Mouse (Mus musculus) forebrain, embryonic 10.5 days (tissue): Measurements from ENCODE around the gene Mllt3. TPM values are rescaled to one million over a fixed set of nuclear protein-coding genes. Genes with fewer than 3 reads are reported as not detected.

Experiments
- DNase-seq: peaks from one replicate; pipeline ENCODE4 v3.0.0-alpha.2; 2017; ENCODE audit warnings: low spot score; ENCODE audit errors: extremely low spot score
- H3K27ac ChIP-seq: fragments of 300-500 bp; sonication (generic); 2 replicates; pipeline ENCODE4 v1.5.1; 2016; ENCODE audit warnings: mild to moderate bottlenecking
- H3K27me3 ChIP-seq: fragments of 300-500 bp; sonication (generic); 2 replicates; pipeline ENCODE4 v1.6.1; 2016; ENCODE audit warnings: mild to moderate bottlenecking; ENCODE audit not compliant: poor library complexity, severe bottlenecking
- H3K36me3 ChIP-seq: fragments of 300-500 bp; sonication (generic); replicated peaks from 2 replicates; pipeline ENCODE4 v1.6.1; 2016; ENCODE audit warnings: mild to moderate bottlenecking, moderate library complexity
- H3K4me1 ChIP-seq: fragments of 300-500 bp; sonication (generic); 2 replicates; pipeline ENCODE4 v1.6.1; 2016
- H3K4me3 ChIP-seq: fragments of 300-500 bp; sonication (generic); 2 replicates; pipeline ENCODE4 v1.5.1; 2016; ENCODE audit warnings: mild to moderate bottlenecking, moderate library complexity
- H3K9me3 ChIP-seq: fragments of 300-500 bp; sonication (generic); 2 replicates; pipeline ENCODE4 v1.6.1; 2016; ENCODE audit warnings: mild to moderate bottlenecking, moderate library complexity
- WGBS: fragments of 180-500 bp; shearing (Covaris S2); methylation state at CpG from one replicate; pipeline ENCODE4 v1.1.7; 2016; 5-methylcytosine and 5-hydroxymethylcytosine counted together
- polyA plus RNA-seq: library from polyadenylated mRNA; unstranded; fragments of >200 nt; fragmentation: Nextera tagmentation; extraction: Ambion mirVana; gene quantifications from 2 replicates; pipeline ENCODE4 v1.2.1, GENCODE M21; 2016

Mllt3 gene
- polyA plus RNA-seq, 1 experiment from 2014 or later = 55.6 TPM

DNA sequence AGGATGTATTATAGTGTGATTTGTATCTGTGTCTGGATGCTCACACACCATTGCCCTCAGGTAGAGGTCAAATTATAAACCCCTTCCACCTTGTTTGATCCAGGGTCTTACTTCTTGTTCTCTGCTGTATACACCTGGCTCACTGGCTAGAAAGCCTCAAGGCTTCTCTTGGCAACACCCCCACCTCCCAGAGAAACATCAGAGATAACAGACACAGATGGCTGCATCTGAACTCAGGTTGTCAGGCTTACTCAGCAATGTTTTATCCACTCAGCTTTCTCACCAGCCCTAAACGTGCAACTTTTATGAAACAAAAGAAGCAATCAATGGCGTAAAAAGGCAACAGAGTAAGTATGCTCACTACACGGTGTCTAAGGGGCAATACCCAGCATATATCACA is 75.3 kb downstream of the Mllt3 start:
- peaks cover 6% of the 10 kb centered on the region; the same call in 1 of the 2 replicates for H3K4me1 ChIP-seq
- WGBS = 89% methylated on average over 3 of the region's 3 CpGs
- no peak overlapping the region for H3K4me3 ChIP-seq
- H3K9me3 ChIP-seq = no peaks in the 10 kb centered on the region
- no peak for DNase-seq
- no peak overlapping the region for H3K27ac ChIP-seq
- H3K36me3 ChIP-seq = no peaks in the 10 kb centered on the region
- no peaks in the 10 kb centered on the region for H3K27me3 ChIP-seq

DNA sequence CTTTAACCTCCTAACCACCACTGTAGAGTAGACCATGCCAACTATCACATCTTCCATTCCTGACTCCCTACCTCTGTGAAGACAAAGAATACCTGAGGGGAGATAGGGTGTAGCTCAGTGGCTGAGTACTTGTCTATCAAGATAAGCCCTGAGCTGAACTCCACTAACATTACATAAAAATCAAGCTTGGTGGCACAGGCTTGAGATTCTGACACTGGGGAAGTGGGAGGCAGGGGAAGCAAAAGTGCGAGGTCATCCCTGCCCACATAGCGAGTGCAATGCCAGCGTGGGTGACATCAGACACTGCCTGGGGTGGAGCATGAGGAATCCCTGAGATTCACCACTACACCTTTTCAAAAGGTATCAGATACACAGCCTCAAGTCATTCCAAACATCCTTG is 76.0 kb downstream of the Mllt3 start:
- no peak for DNase-seq
- WGBS = 94% methylated on average over 3 of the region's 3 CpGs

DNA sequence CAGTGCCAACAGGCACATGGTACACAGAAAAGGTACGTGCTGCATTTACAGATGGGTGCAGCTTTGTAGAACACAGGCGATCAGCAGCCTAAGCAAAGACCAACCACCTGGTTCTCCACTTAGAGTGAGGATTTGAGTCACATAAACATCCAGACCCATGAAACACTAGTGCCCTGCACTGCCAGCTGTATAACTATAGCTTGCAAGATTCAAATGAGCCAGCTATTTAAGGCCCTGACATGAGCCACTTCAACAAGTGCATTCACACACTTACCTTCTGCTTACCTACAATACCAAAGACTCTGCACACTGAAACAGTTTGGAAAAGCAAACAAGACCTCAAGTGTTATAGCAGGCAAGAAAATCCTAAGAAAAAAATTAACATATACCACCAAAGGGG is 78.0 kb downstream of the Mllt3 start:
- H3K27ac ChIP-seq = no peak overlapping the region
- WGBS = 89% methylated on average over 2 of the region's 2 CpGs
- H3K27me3 ChIP-seq = no peaks in the 10 kb centered on the region
- no peaks in the 10 kb centered on the region for H3K9me3 ChIP-seq
- no peak for DNase-seq
- H3K36me3 ChIP-seq = peaks cover 4% of the 10 kb centered on the region; the same call in 1 of the 2 replicates
- H3K4me1 ChIP-seq = peaks cover 6% of the 10 kb centered on the region; the same call in 1 of the 2 replicates
- no peak overlapping the region for H3K4me3 ChIP-seq

More for the DNA sequence above, 76.0 kb downstream of the Mllt3 start:
- no peak overlapping the region for H3K27ac ChIP-seq
- H3K27me3 ChIP-seq = no peaks in the 10 kb centered on the region
- H3K9me3 ChIP-seq = no peaks in the 10 kb centered on the region
- peaks cover 6% of the 10 kb centered on the region; the same call in 1 of the 2 replicates for H3K4me1 ChIP-seq
- H3K36me3 ChIP-seq = no peaks in the 10 kb centered on the region
- H3K4me3 ChIP-seq = no peak overlapping the region

DNA sequence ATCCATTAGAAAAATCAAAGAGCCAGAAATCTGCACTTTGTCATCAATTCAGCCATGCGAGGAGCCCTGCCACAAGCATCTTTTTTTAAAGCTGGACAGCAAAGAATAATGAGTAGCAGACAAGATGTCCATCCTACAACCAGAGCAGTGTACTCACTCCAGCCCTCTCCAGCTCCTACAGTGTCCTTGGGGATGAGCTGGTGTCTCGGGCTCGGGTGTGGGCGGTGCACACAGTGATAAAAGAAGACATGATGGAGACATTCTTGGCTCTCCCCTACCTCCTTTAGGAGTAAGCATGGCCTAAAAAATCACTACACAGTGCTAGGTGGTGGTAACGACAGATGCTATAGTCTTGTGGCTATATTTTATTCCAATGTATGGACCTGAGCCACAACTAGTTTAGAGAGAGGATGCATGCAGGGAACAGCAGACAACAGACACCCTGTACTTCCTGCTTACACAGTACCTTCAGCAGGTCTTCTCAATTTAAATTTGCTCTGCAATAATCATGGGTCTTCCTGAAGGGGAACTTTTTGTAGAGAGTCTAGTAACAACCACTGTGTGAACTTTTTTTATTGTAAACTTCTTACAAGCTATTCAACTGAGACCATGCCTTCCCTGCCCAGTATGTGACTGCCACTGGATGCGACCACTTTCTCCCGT is 78.6 kb downstream of the Mllt3 start:
- no peaks in the 10 kb centered on the region for H3K27me3 ChIP-seq
- H3K4me1 ChIP-seq = peaks cover 6% of the 10 kb centered on the region; the same call in 1 of the 2 replicates
- WGBS = 85% methylated on average over 7 of the region's 7 CpGs
- DNase-seq = no peak
- H3K9me3 ChIP-seq = no peaks in the 10 kb centered on the region
- H3K36me3 ChIP-seq = peaks cover 5% of the 10 kb centered on the region; the same call in 1 of the 2 replicates
- H3K4me3 ChIP-seq = no peak overlapping the region
- no peak overlapping the region for H3K27ac ChIP-seq

DNA sequence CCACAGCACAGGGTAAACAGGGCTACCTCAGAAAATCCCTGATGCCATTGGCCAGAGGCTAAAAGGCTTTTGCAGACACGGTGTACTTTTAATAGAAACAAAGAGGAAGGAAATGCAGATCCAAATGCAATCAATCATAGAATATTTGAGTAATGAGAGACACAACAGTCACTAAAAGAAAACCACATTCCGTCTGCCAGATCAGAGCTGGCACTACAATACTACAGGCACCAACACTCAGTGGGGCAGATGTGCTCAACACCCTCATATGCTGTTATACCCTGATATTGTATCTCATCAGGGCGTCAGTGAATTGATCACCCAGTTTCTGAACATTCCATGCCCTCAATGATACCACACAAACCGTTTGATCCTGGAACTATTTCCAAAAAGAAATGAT is 79.4 kb downstream of the Mllt3 start:
- Histone ChIP-seq H3K27me3 (no peaks in the 10 kb centered on the region), H3K9me3 (no peaks in the 10 kb centered on the region), H3K36me3 (peaks cover 5% of the 10 kb centered on the region; the same call in 1 of the 2 replicates), H3K4me3 (no peak overlapping the region), H3K4me1 (peaks cover 6% of the 10 kb centered on the region; the same call in 1 of the 2 replicates), H3K27ac (no peak overlapping the region)
- WGBS = 82% methylated on average over 4 of the region's 4 CpGs
- no peak for DNase-seq

DNA sequence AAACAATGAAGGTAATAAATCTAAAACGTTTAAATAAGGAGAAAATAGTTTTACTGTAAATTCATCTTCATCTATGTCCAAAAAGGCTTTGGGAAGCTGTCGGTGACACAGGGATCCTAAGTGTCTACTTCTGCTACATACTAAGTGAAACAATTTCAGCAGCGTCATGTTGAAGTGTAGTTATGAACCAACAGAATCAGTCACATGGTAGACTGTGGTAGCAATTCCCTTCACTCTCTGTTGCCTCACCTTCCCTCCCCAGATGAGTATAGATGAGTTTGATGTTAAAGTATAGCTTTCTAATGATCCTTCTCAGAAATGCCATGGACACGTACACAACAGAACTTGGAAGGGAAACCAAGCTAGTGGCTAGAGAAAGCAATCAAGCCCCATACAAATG is 79.9 kb downstream of the Mllt3 start:
- 86% methylated on average over 4 of the region's 4 CpGs for WGBS
- peaks cover 5% of the 10 kb centered on the region; the same call in 1 of the 2 replicates for H3K36me3 ChIP-seq
- DNase-seq = no peak

DNA sequence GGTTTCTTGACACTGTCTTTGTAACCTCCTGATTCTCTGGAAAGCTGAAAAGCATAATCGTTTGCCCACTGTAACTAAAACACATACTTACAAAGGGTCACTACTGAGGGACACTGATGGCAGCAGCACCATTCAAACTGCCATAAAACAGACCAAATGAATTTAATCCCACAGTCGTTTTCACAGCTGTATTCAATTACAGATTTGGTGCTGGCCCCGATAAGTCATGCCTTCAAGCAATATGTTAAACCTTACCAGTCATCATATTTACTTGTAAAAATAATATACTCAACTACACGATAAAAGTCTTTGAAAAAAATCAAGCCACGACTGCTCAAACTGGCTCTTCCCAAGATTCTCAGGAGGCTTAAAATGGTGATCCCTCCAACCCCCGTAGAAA is 83.7 kb downstream of the Mllt3 start:
- peaks cover 5% of the 10 kb centered on the region; the same call in 1 of the 2 replicates for H3K36me3 ChIP-seq
- no peaks in the 10 kb centered on the region for H3K9me3 ChIP-seq
- 69% methylated on average over 6 of the region's 6 CpGs for WGBS
- H3K4me3 ChIP-seq = no peak overlapping the region
- H3K27me3 ChIP-seq = no peaks in the 10 kb centered on the region
- H3K4me1 ChIP-seq = peaks cover 11% of the 10 kb centered on the region
- no peak for DNase-seq
- no peak overlapping the region for H3K27ac ChIP-seq

More for the DNA sequence above, 79.9 kb downstream of the Mllt3 start:
- H3K27me3 ChIP-seq = no peaks in the 10 kb centered on the region
- H3K27ac ChIP-seq = no peak overlapping the region
- H3K9me3 ChIP-seq = no peaks in the 10 kb centered on the region
- no peak overlapping the region for H3K4me3 ChIP-seq
- peaks cover 6% of the 10 kb centered on the region; the same call in 1 of the 2 replicates for H3K4me1 ChIP-seq

DNA sequence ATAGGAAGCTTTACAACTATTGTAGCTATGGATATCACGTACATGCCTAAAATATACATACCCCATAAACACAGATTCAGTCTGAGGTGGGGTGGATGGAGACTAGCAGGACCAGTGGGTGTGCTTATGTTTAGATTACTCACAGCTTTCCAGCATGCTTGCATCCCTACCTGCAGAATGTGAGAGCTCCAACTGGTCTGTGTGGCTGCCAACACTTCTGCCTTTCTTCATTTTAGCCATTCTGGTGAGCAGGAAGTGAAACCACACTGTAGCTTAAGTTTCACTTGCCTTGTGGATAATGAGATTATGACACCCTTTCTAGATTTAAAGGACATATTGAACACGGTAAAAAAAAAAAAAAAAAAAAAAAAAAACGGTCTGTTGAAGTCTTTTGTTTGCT is 88.8 kb downstream of the Mllt3 start:
- Histone ChIP-seq H3K27me3 (no peaks in the 10 kb centered on the region), H3K27ac (no peak overlapping the region), H3K4me3 (no peak overlapping the region), H3K9me3 (no peaks in the 10 kb centered on the region), H3K4me1 (peaks cover 20% of the 10 kb centered on the region), H3K36me3 (no peaks in the 10 kb centered on the region)
- DNase-seq = no peak
- 82% methylated on average over 3 of the region's 3 CpGs for WGBS

DNA sequence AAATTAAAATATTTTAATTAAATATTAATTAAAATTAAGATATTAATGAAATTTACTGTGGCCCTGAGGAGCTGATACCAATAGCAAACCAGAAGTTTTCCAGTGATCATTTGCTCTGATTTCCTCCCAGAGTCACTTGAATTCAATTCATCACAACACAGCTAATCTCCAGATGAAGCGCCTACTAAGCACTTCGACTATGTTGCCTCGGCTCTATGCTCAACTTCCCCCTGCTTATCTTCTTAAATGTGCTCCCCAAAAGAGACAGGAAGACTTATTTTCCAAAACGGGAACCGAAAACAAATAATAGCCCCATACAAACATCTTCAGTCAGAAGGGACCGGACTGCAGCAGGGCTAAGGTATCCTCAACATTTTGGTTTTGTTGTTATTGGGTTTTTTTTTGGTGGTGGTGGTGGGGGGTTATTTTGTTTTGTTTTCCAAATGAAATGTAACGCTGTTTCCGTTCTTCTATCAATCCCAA is 90.2 kb downstream of the Mllt3 start:
- DNase-seq = no peak
- Histone ChIP-seq H3K36me3 (no peaks in the 10 kb centered on the region), H3K27ac (no peak overlapping the region), H3K9me3 (no peaks in the 10 kb centered on the region), H3K4me1 (peaks cover 24% of the 10 kb centered on the region), H3K4me3 (no peak overlapping the region), H3K27me3 (no peaks in the 10 kb centered on the region)
- WGBS = 87% methylated on average over 8 of the region's 8 CpGs

DNA sequence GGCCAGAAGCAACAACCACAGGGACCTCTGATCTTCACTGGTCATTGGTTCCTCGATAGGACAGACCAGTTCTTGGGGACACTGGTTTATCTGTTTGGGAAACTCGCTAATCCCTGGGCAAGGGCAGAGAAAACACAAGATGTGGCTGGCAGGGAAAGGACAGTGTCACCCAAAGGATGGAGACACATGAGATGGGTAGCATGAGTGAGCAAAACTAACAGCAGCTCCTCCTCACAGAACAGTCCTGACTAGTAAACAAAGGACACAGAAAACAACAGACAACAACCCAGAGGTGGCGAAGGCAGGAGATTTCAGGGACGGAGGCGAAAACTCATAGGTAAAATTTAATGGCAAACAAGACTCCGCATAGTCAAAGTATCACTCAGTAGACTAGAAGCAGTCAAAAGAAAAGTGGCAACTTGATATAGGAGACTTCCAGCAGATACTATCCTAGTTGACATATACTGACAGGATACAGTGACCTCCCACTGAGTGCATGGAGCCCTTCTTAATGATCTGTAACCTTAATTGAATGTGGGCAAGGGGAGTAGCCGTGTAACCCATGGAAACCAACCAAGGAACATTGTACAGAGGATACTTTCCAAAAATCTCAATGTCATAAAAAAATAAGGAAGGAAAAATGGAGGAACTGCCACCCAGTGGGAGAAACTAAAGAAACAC is 93.5 kb downstream of the Mllt3 start:
- Histone ChIP-seq H3K4me1 (peaks cover 17% of the 10 kb centered on the region), H3K27me3 (no peaks in the 10 kb centered on the region), H3K36me3 (no peaks in the 10 kb centered on the region), H3K4me3 (no peak overlapping the region), H3K9me3 (no peaks in the 10 kb centered on the region), H3K27ac (no peak overlapping the region)
- no peak for DNase-seq
- 90% methylated on average over 7 of the region's 7 CpGs for WGBS

DNA sequence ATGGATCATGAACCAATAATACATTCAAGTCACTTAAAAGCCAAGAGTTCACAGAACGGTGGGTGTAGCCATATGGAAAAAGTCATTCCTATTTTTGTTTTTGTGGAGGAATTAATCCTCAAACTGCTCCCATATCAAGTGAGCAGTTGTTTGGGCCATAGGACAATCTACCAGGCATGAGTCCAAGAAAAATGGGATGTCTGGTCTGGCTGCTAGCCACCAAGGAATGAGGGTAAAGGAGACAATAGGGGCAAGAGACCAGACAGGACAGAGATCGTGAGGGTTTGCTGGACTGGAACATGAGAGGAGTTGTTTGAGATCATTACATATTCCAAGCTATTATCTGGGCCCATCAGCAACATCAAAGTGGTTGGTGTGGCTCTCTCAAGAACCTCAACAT is 96.8 kb downstream of the Mllt3 start:
- Histone ChIP-seq H3K4me3 (no peak overlapping the region), H3K4me1 (peaks cover 8% of the 10 kb centered on the region), H3K36me3 (no peaks in the 10 kb centered on the region), H3K27ac (no peak overlapping the region), H3K27me3 (no peaks in the 10 kb centered on the region), H3K9me3 (no peaks in the 10 kb centered on the region)
- DNase-seq = no peak
- 96% methylated on average over 2 of the region's 2 CpGs for WGBS

DNA sequence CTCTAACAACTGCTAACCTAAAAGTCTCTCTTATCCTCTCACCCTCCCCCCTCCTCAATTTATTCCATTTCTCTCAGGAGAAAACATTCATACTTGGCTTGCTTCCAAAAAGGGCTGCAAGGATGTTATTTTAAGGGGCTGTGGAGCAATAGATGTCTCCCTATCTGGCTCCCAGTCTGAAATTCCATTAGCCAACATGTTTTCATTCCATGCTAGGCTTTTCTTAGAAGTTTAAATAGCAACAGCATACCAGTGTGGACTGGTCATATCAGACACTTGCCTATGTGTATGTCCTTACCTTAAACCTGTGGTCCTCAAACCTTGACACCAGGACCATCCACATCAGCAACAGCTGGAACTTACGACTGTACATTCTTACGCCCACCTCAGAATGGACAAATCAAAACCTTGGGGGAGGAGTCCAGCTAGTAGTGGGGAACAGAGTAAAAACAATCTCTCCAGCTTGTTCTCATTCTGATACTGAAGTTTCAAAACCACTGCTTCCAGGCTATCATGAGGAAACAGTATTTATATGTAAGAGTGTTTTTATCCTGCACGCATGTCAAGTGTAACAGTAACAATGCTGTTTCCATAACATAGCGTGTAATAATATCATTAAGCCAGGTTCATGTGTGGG is 99.3 kb downstream of the Mllt3 start:
- Histone ChIP-seq H3K4me3 (no peak overlapping the region), H3K27ac (no peak overlapping the region), H3K36me3 (no peaks in the 10 kb centered on the region), H3K27me3 (no peaks in the 10 kb centered on the region), H3K4me1 (peaks cover 12% of the 10 kb centered on the region), H3K9me3 (no peaks in the 10 kb centered on the region)
- DNase-seq = no peak
- 93% methylated on average over 4 of the region's 4 CpGs for WGBS
